In genomic region chr10:18182246-18182645, GRCm38 (mm10) we compare ENCODE assay signal across 22 mouse cellular contexts. TPM values are rescaled to one million over a fixed set of nuclear protein-coding genes. Genes with fewer than 3 reads are reported as not detected.
DNase-seq lines count a peak whose midpoint lies in the region.
"Had no signal": no experiment of that assay in that cellular context is flagged by ENCODE, and none has a peak within 500 bp of the region (broad histone marks: within the 10 kb centered on the region; RNA-seq: fewer than 3 reads in every experiment).

No protein-coding gene starts in this region.

- DNase-seq in heart, adult 8-10 months (ENCODE audit: low spot score), result peak; percentile 19
- DNase-seq in heart, postnatal 14 days, result no peak
- peak; percentile 23 for DNase-seq in layer of hippocampus, adult 9-11 months
- DNase-seq in layer of hippocampus, adult 9-10 months (ENCODE audit: low spot score), result no peak
- DNase-seq in brain, adult 2 months (ENCODE audit: low read depth, low spot score), result peak; percentile 40
- DNase-seq in telencephalon, adult 2 months (ENCODE audit: low read depth, low spot score), result peak; percentile 23
- DNase-seq in gastrocnemius, postnatal 25 days, result no peak
- DNase-seq: adrenal gland, adult 2 months; adrenal gland, postnatal 36 days; cerebellum, adult 8-10 months; cerebellum, postnatal 25 days; gastrocnemius, postnatal 10 days; heart, postnatal 4 days; kidney, adult 8-10 months; kidney, postnatal 4 days; lung, embryonic 14.5 days; lung, postnatal 14 days; right cerebral cortex, adult 18-20 months; spleen, adult 18-20 months; thymus, postnatal 14 days had no signal

- intact Hi-C loops in heart, postnatal 14 days (cut with DNase I), result no loop called here

RNA-seq across cellular contexts. Expression of gene Ect2l, which starts 28.4 kb away (rescaled TPM):
- total RNA-seq in heart, adult 8-10 months (2022), result not detected
- total RNA-seq in heart, postnatal 14 days (2021), result under 1 TPM in 1 of 2 experiments, not detected in 1; 0.19 TPM
- not detected for total RNA-seq in gastrocnemius, postnatal 25 days (2021)
- total RNA-seq: adrenal gland, adult 2 months; adrenal gland, postnatal 36 days; granulocyte monocyte progenitor cell, adult 5-6 weeks; heart, postnatal 4 days; neutrophil, adult 5-6 weeks had no signal

RNA-seq across cellular contexts. Expression of gene Ccdc28a, which starts 52.6 kb away (rescaled TPM):
- total RNA-seq in heart, adult 8-10 months (2022), result 10 to 100 TPM; 13.8 to 17.9 (median 15.4) TPM
- total RNA-seq in heart, postnatal 14 days (2021), result 10 to 100 TPM; 10.1 to 10.3 TPM
- total RNA-seq in gastrocnemius, postnatal 25 days (2021), result 1 to 10 TPM; 6.9 TPM

Comparison
In these comparisons a context has a peak if more than half of its experiments do, and no peak if none do; other contexts are left out.
1. DNase-seq: peak in heart, adult 8-10 months (single experiment), layer of hippocampus, adult 9-11 months (single experiment), brain, adult 2 months (single experiment) and telencephalon, adult 2 months (single experiment); none in heart, postnatal 14 days (0 of 2), layer of hippocampus, adult 9-10 months (single experiment) and gastrocnemius, postnatal 25 days (single experiment).